Comparison of ENCODE assay signal across 8 mouse cellular contexts in genomic region chr6:92743605-92744004, GRCm38 (mm10). TPM values are rescaled to one million over a fixed set of nuclear protein-coding genes. Genes with fewer than 3 reads are reported as not detected.
A peak's percentile ranks its signal among the peaks of the same experiment; 100 is the strongest.
DNase-seq lines count a peak whose midpoint lies in the region; ATAC-seq and TF ChIP-seq lines count a peak whose summit lies in the region.

No protein-coding gene starts in this region.

- no peak overlapping the region for H3K27ac ChIP-seq in forebrain, embryonic 13.5 days
- H3K27ac ChIP-seq in hindbrain, embryonic 10.5 days, result no peak overlapping the region
- H3K27ac ChIP-seq in layer of hippocampus, adult 2 months, result 0 out of 2 replicates have a peak overlapping the region, but pooled peaks have one; percentile 32
- no peak overlapping the region for H3K27ac ChIP-seq in lung, embryonic 15.5 days

- H3K4me1 ChIP-seq in forebrain, embryonic 13.5 days, result no peaks in the 10 kb centered on the region
- peaks cover 5% of the 10 kb centered on the region; the same call in 1 of the 2 replicates for H3K4me1 ChIP-seq in hindbrain, embryonic 10.5 days (replicated peaks)
- H3K4me1 ChIP-seq in lung, embryonic 15.5 days, result no peaks in the 10 kb centered on the region

- peak; percentile 82 for DNase-seq in R1 (ENCODE audit: low read depth, low spot score)
- DNase-seq in cerebellum, adult 11 months, result peak; percentile 19
- DNase-seq in hindbrain, embryonic 10.5 days (ENCODE audit: low spot score), result peak; percentile 68
- peak; percentile 77 to 90 for DNase-seq in layer of hippocampus, adult 2 months (ENCODE audit: low spot score in 2 of 2)
- peak; percentile 85 for DNase-seq in right cerebral cortex, adult 18-20 months

- no peaks in the 10 kb centered on the region for H3K36me3 ChIP-seq in forebrain, embryonic 13.5 days (ENCODE audit: poor library complexity, severe bottlenecking)
- H3K36me3 ChIP-seq in hindbrain, embryonic 10.5 days, result no peaks in the 10 kb centered on the region
- H3K36me3 ChIP-seq in lung, embryonic 15.5 days, result no peaks in the 10 kb centered on the region

- 12% methylated on average over 11 of the region's 11 CpGs for WGBS in forebrain, embryonic 13.5 days
- 16% methylated on average over 11 of the region's 11 CpGs for WGBS in hindbrain, embryonic 10.5 days
- 10% methylated on average over 11 of the region's 11 CpGs for WGBS in lung, embryonic 15.5 days

- H3K4me2 ChIP-seq in forebrain, embryonic 13.5 days, result peak overlapping the region; percentile 30
- H3K4me2 ChIP-seq in lung, embryonic 15.5 days, result peak overlapping the region; percentile 28; the same call in 1 of the 2 replicates

- H3K9me3 ChIP-seq in forebrain, embryonic 13.5 days (replicated peaks), result no peaks in the 10 kb centered on the region
- no peaks in the 10 kb centered on the region for H3K9me3 ChIP-seq in hindbrain, embryonic 10.5 days
- H3K9me3 ChIP-seq in lung, embryonic 15.5 days, result no peaks in the 10 kb centered on the region

- no peak overlapping the region for H3K4me3 ChIP-seq in forebrain, embryonic 13.5 days
- H3K4me3 ChIP-seq in hindbrain, embryonic 10.5 days, result no peak overlapping the region
- H3K4me3 ChIP-seq in layer of hippocampus, adult 2 months, result peak overlapping the region; percentile 47
- H3K4me3 ChIP-seq in lung, embryonic 15.5 days, result no peak overlapping the region

- peak; percentile 88 for TF ChIP-seq CTCF in layer of hippocampus, adult 2 months (conservative IDR thresholded peaks at IDR 0.05)

- H3K27me3 ChIP-seq in forebrain, embryonic 13.5 days, result no peaks in the 10 kb centered on the region
- H3K27me3 ChIP-seq in hindbrain, embryonic 10.5 days (ENCODE audit: insufficient read depth, poor library complexity, severe bottlenecking), result no peaks in the 10 kb centered on the region; the same call in 1 of the 2 replicates
- H3K27me3 ChIP-seq in lung, embryonic 15.5 days, result no peaks in the 10 kb centered on the region

- peak; percentile 70 for ATAC-seq in forebrain, embryonic 13.5 days
- ATAC-seq in lung, embryonic 15.5 days (ENCODE audit: borderline replicate concordance, extremely low read depth, low FRiP score, low TSS enrichment), result no peak
- ATAC-seq in megakaryocyte-erythroid progenitor cell, adult 5-6 weeks (replicated peaks; ENCODE audit: low FRiP score, low TSS enrichment, poor library complexity, severe bottlenecking), result no peak

- H3K9ac ChIP-seq in forebrain, embryonic 13.5 days, result no peak overlapping the region
- no peak overlapping the region for H3K9ac ChIP-seq in lung, embryonic 15.5 days

RNA-seq across cellular contexts. Expression of gene Prickle2, which starts 37.6 kb away (rescaled TPM):
- polyA plus RNA-seq in forebrain, embryonic 13.5 days (2015; fragmentation: Nextera tagmentation; extraction: Ambion mirVana), result 4.3 and 5.1 TPM in 2 replicates
- polyA plus RNA-seq in hindbrain, embryonic 10.5 days (2016; fragmentation: Nextera tagmentation; extraction: Ambion mirVana), result 4.9 and 8.4 TPM in 2 replicates
- 100 to 1,000 TPM; 208 to 212 TPM for total RNA-seq in layer of hippocampus, adult 2 months (2021)
- 7.4 and 7.6 TPM in 2 replicates for polyA plus RNA-seq in lung, embryonic 15.5 days (2015; fragmentation: Nextera tagmentation; extraction: Ambion mirVana)
- total RNA-seq in megakaryocyte-erythroid progenitor cell, adult 5-6 weeks (2014; fragmentation: Nextera tagmentation), result not detected in 2 replicates
- not detected in 2 replicates for total RNA-seq in megakaryocyte-erythroid progenitor cell, adult 5-6 weeks (2017)

Comparison
In these comparisons a context has a peak if more than half of its experiments do, and no peak if none do; other contexts are left out.
1. DNase-seq: peak in every context shown above with its lines; median percentile 85 in right cerebral cortex, adult 18-20 months; 84 in layer of hippocampus, adult 2 months; 82 in R1; 68 in hindbrain, embryonic 10.5 days; 19 in cerebellum, adult 11 months.